Mouse (Mus musculus) mature B cell (primary cell): ENCODE results near the gene 2810004N23Rik.

Source experiments
- in situ Hi-C: fragments of 300-500 bp; cut with MboI; formaldehyde crosslinking; loops from 2 replicates; pipeline ENCODE4 v1.14.3; 2019

Gene 2810004N23Rik

GRCm38 (mm10) chr8:124823497-124823896 lies 39.4 kb downstream of the 2810004N23Rik start:
- in situ Hi-C loops: no loop called here

GRCm38 (mm10) chr8:124820125-124820524 lies 42.8 kb downstream of the 2810004N23Rik start:
- in situ Hi-C loops: no loop called here

GRCm38 (mm10) chr8:124819612-124820115 lies 43.3 kb downstream of the 2810004N23Rik start:
- in situ Hi-C loops: no loop called here

GRCm38 (mm10) chr8:124817361-124817760 lies 45.6 kb downstream of the 2810004N23Rik start:
- in situ Hi-C loops: no loop called here

GRCm38 (mm10) chr8:124816866-124817265 lies 46.1 kb downstream of the 2810004N23Rik start:
- in situ Hi-C loops: no loop called here

- in situ Hi-C loops: no loop called here
These were observed 47.0 kb downstream of the 2810004N23Rik start for GRCm38 (mm10) chr8:124815870-124816269.

- in situ Hi-C loops: no loop called here
These were observed 49.6 kb downstream of the 2810004N23Rik start for GRCm38 (mm10) chr8:124813326-124813725.

- in situ Hi-C loops: no loop called here
These were observed 52.1 kb downstream of the 2810004N23Rik start for GRCm38 (mm10) chr8:124810689-124811394.

GRCm38 (mm10) chr8:124810056-124810610 lies 52.8 kb downstream of the 2810004N23Rik start:
- in situ Hi-C loops: no loop called here

- in situ Hi-C loops: no loop called here
These were observed 53.5 kb downstream of the 2810004N23Rik start for GRCm38 (mm10) chr8:124809419-124809818.

- in situ Hi-C loops: no loop called here
These were observed 56.9 kb downstream of the 2810004N23Rik start for GRCm38 (mm10) chr8:124805990-124806389.

- in situ Hi-C loops: no loop called here
These were observed 58.9 kb downstream of the 2810004N23Rik start for GRCm38 (mm10) chr8:124803824-124804702.

GRCm38 (mm10) chr8:124800542-124800941 lies 62.4 kb downstream of the 2810004N23Rik start:
- in situ Hi-C loops: no loop called here

GRCm38 (mm10) chr8:124795781-124796488 lies 67.0 kb downstream of the 2810004N23Rik start:
- in situ Hi-C loops: no loop called here

GRCm38 (mm10) chr8:124794486-124794780 lies 68.5 kb downstream of the 2810004N23Rik start:
- in situ Hi-C loops: no loop called here

- in situ Hi-C loops: no loop called here
These were observed 69.0 kb downstream of the 2810004N23Rik start for GRCm38 (mm10) chr8:124793661-124794485.

- in situ Hi-C loops: no loop called here
These were observed 69.7 kb downstream of the 2810004N23Rik start for GRCm38 (mm10) chr8:124793172-124793651.

GRCm38 (mm10) chr8:124792708-124793107 lies 70.2 kb downstream of the 2810004N23Rik start, which contains the start of gene Trim67:
Gene Trim67 (plus strand): TSS chr8:124793092.
- in situ Hi-C loops: no loop called here

- in situ Hi-C loops: no loop called here
These were observed 70.7 kb downstream of the 2810004N23Rik start for GRCm38 (mm10) chr8:124792186-124792585.

GRCm38 (mm10) chr8:124791751-124792150 lies 71.2 kb downstream of the 2810004N23Rik start:
- in situ Hi-C loops: no loop called here

GRCm38 (mm10) chr8:124790676-124791075 lies 72.2 kb downstream of the 2810004N23Rik start:
- in situ Hi-C loops: no loop called here
